Mouse (Mus musculus) heart, adult 2 months (tissue): Measurements from ENCODE around the gene Sfxn3. TPM values are rescaled to one million over a fixed set of nuclear protein-coding genes. Genes with fewer than 3 reads are reported as not detected.

Experiments used
- DNase-seq, 2 experiments: peaks; one replicate each; pipeline ENCODE4 v3.0.0; 2021
- H3K27ac ChIP-seq: fragments of 200-600 bp; 2 replicates; pipeline ENCODE4 v1.8.1; 2022
- H3K27me3 ChIP-seq: fragments of 200-500 bp; 2 replicates; pipeline ENCODE4 v1.6.1; 2012; ENCODE audit warnings: mild to moderate bottlenecking, low read length, inconsistent platforms, mixed read lengths; ENCODE audit not compliant: control insufficient read depth, insufficient read depth
- H3K36me3 ChIP-seq: fragments of 200-500 bp; 2 replicates; pipeline ENCODE4 v1.6.1; 2012; ENCODE audit warnings: low read length, inconsistent platforms; ENCODE audit not compliant: control insufficient read depth, insufficient read depth
- H3K4me1 ChIP-seq: fragments of 200-500 bp; 2 replicates; pipeline ENCODE4 v1.6.1; 2011; ENCODE audit warnings: low read length; ENCODE audit not compliant: control insufficient read depth, insufficient read depth
- H3K4me3 ChIP-seq: fragments of 200-600 bp; 2 replicates; pipeline ENCODE4 v1.8.1; 2022
- H3K79me2 ChIP-seq: fragments of 200-500 bp; replicated peaks from 2 replicates; pipeline ENCODE4 v1.6.1; 2012; ENCODE audit warnings: mild to moderate bottlenecking, inconsistent platforms, low read length, moderate library complexity, mixed read lengths; ENCODE audit not compliant: control insufficient read depth, insufficient read depth
- H3K9ac ChIP-seq: fragments of 200-500 bp; 2 replicates; pipeline ENCODE4 v1.6.1; 2012; ENCODE audit warnings: low read depth, mild to moderate bottlenecking, control low read depth, inconsistent platforms, low read length, mixed read lengths
- CTCF ChIP-seq: fragments of 200-600 bp; IDR thresholded peaks from 2 replicates; pipeline ENCODE4 v1.8.1; 2022; ENCODE audit warnings: antibody characterized with exemption, mild to moderate bottlenecking, moderate library complexity
- EP300 ChIP-seq: fragments of 200-500 bp; IDR thresholded peaks from 2 replicates; pipeline ENCODE4 v1.6.1; 2011; ENCODE audit warnings: low read depth, low read length, control low read depth; ENCODE audit not compliant: insufficient read depth
- POLR2A ChIP-seq: fragments of 200-500 bp; IDR thresholded peaks from 2 replicates; pipeline ENCODE4 v1.6.1; 2011; ENCODE audit warnings: mild to moderate bottlenecking, low read depth, low read length, control low read depth; ENCODE audit not compliant: insufficient read depth
- WGBS: fragments of 180-500 bp; shearing (Covaris S2); methylation state at CpG from one replicate; pipeline ENCODE4 v1.1.7; 2018; 5-methylcytosine and 5-hydroxymethylcytosine counted together
- intact Hi-C: fragments of 180-260 bp; cut with DNase I; formaldehyde crosslinking; loops from one replicate; pipeline ENCODE4 v1.15.1; 2025
- polyA plus RNA-seq: library from polyadenylated mRNA; depleted of rRNA; stranded (reverse); fragments of >200 nt; gene quantifications from 2 replicates; pipeline ENCODE4 v1.2.3, GENCODE M21; 2012
- total RNA-seq, 2 experiments: library from RNA; stranded (reverse); gene quantifications; 2 replicates each; pipeline ENCODE4 v1.2.3; 2021

Sfxn3 gene
- total and polyA plus RNA-seq, 3 experiments: 10.0 to 15.5 (median 11.1) TPM

- Histone ChIP-seq H3K4me1 (peaks cover 24% of the 10 kb centered on the region), H3K4me3 (no peak overlapping the region), H3K36me3 (peaks cover 22% of the 10 kb centered on the region), H3K27ac (no peak overlapping the region), H3K79me2 (peaks cover 7% of the 10 kb centered on the region), H3K27me3 (no peaks in the 10 kb centered on the region), H3K9ac (no peak overlapping the region; the same call in 1 of the 2 replicates)
- WGBS: 89% methylated on average over 20 of the region's 20 CpGs
- DNase-seq: no peak
- intact Hi-C loops: no loop called here
- TF ChIP-seq POLR2A (no peak), CTCF (no peak), EP300 (no peak)
Observed at GRCm38 (mm10) chr19:45024775-45025174, 22.5 kb upstream of the Sfxn3 start.

DNA sequence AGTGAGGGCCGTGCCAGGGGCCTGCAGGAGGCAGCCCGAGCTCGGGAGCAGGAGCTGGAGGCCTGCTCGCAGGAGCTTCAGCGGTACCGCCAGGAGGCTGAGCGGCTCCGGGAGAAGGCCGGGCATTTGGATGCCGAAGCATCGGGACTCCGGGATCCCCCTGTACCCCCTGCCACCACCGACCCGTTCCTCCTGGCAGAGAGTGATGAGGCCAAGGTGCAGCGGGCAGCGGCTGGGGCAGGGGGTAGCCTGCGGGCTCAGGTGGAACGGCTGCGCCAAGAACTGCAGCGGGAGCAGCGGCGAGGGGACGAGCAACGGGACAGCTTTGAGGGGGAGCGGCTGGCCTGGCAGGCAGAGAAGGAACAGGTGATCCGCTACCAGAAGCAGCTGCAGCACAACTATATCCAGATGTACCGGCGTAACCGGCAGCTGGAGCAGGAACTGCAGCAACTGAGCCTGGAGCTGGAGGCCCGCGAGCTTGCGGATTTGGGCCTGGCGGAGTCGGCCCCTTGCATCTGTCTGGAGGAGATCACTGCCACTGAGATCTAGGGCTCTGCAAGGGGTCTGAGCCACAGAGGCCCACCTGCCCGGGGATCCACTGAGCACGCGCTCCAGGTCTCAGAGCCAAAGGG is 21.2 kb upstream of the Sfxn3 start:
- Histone ChIP-seq H3K27ac (no peak overlapping the region), H3K27me3 (no peaks in the 10 kb centered on the region), H3K4me1 (peaks cover 21% of the 10 kb centered on the region), H3K4me3 (no peak overlapping the region), H3K9ac (no peak overlapping the region), H3K79me2 (peaks cover 7% of the 10 kb centered on the region), H3K36me3 (peaks cover 14% of the 10 kb centered on the region)
- WGBS: 89% methylated on average over 37 of the region's 37 CpGs
- intact Hi-C loops: no loop called here
- DNase-seq: no peak
- no peak for TF ChIP-seq CTCF
- no peak for TF ChIP-seq POLR2A
- TF ChIP-seq EP300: no peak

- DNase-seq: peak; percentile 44 to 57
Observed at GRCm38 (mm10) chr19:45026958-45027670, 20.2 kb upstream of the Sfxn3 start.

GRCm38 (mm10) chr19:45027848-45028247 is 19.5 kb upstream of the Sfxn3 start:
- TF ChIP-seq CTCF: no peak
- TF ChIP-seq EP300: peak; percentile 72; the same call in 1 of the 2 replicates
- no peak; the same call in 1 of the 2 replicates for TF ChIP-seq POLR2A
- Histone ChIP-seq H3K9ac (no peak overlapping the region), H3K4me3 (no peak overlapping the region), H3K79me2 (peaks cover 4% of the 10 kb centered on the region), H3K27ac (peak overlapping the region; percentile 69), H3K27me3 (no peaks in the 10 kb centered on the region), H3K4me1 (peaks cover 22% of the 10 kb centered on the region), H3K36me3 (peaks cover 8% of the 10 kb centered on the region; the same call in 1 of the 2 replicates)
- intact Hi-C loops: no loop called here
- WGBS: 83% methylated on average over 6 of the region's 6 CpGs
- peak; percentile 45 to 47 for DNase-seq

More at GRCm38 (mm10) chr19:45026958-45027670, 20.2 kb upstream of the Sfxn3 start:
- Histone ChIP-seq H3K79me2 (peaks cover 4% of the 10 kb centered on the region), H3K36me3 (peaks cover 10% of the 10 kb centered on the region), H3K27ac (peak overlapping the region; percentile 69), H3K4me3 (no peak overlapping the region), H3K9ac (no peak overlapping the region), H3K4me1 (peaks cover 24% of the 10 kb centered on the region), H3K27me3 (no peaks in the 10 kb centered on the region)
- peak; percentile 98 for TF ChIP-seq EP300
- TF ChIP-seq POLR2A: 0 out of 2 replicates have a peak, but pooled peaks have one; percentile 33
- TF ChIP-seq CTCF: no peak
- intact Hi-C loops: no loop called here
- 46% methylated on average over 6 of the region's 6 CpGs for WGBS

DNA sequence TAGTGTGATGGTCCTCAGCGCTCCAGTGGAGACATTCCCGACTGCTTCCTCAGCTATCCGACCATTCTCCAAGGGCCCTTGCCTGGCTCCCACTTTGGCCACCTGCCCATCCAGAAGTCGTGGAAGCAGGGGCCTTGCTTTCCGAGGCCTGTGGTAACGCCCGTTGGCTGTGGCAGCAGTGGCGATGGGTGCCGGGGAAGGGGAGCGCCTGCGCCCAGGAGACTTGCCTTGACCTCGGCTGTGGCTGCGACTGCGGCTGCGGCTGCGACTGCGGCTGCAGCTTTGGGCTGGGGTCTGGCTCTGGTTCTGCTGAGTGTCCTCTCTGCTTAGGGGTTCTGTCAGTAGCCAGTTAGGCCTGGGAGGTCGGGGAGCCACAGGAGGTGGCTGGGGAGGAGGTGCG is 18.6 kb upstream of the Sfxn3 start:
- DNase-seq: no peak
- 59% methylated on average over 19 of the region's 19 CpGs for WGBS
- intact Hi-C loops: no loop called here
- Histone ChIP-seq H3K4me1 (peaks cover 22% of the 10 kb centered on the region), H3K27me3 (no peaks in the 10 kb centered on the region), H3K36me3 (peaks cover 8% of the 10 kb centered on the region; the same call in 1 of the 2 replicates), H3K27ac (peak overlapping the region; percentile 69), H3K79me2 (peaks cover 3% of the 10 kb centered on the region), H3K9ac (no peak overlapping the region), H3K4me3 (no peak overlapping the region)
- TF ChIP-seq CTCF: no peak
- no peak for TF ChIP-seq EP300
- no peak for TF ChIP-seq POLR2A

DNA sequence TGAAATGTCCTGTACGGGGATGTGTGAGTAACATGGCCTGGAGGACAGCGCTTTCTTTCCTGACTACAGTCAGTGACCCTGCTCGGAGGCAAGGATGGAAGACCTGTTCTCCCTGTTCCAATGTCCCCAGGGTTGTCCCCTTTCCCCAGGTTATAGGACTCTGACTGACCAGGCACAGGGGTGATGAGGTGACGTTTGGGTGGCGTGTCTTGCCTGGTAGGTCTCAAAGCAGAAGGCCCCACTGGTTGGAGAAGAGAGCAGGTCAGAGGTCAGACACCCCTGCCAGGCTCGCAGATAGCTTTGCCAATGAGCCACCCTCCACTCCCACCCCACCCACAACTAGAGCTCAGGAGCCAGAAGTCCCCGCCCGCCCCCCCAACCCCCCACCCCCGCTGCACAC is 17.7 kb upstream of the Sfxn3 start:
- DNase-seq: no peak
- Histone ChIP-seq H3K9ac (no peak overlapping the region), H3K79me2 (peaks cover 1% of the 10 kb centered on the region), H3K27me3 (no peaks in the 10 kb centered on the region), H3K4me1 (peaks cover 22% of the 10 kb centered on the region), H3K4me3 (no peak overlapping the region), H3K36me3 (peaks cover 8% of the 10 kb centered on the region; the same call in 1 of the 2 replicates), H3K27ac (no peak overlapping the region)
- TF ChIP-seq EP300 (no peak), POLR2A (no peak), CTCF (no peak)
- 70% methylated on average over 9 of the region's 9 CpGs for WGBS
- intact Hi-C loops: no loop called here
